Mouse (Mus musculus) CH12.LX (cell line): ENCODE results near the gene St7. TPM values are rescaled to one million over a fixed set of nuclear protein-coding genes. Genes with fewer than 3 reads are reported as not detected.

ENCODE experiments used
- DNase-seq: peaks from one replicate; pipeline ENCODE4 v3.0.0-alpha.2; 2013; ENCODE audit errors: extremely low read depth
- H3K27ac ChIP-seq: 2 replicates; pipeline ENCODE4 v1.5.1; 2012; ENCODE audit warnings: low read depth, mild to moderate bottlenecking, control low read depth, moderate library complexity; ENCODE audit not compliant: insufficient read depth
- H3K27me3 ChIP-seq: replicated peaks from 2 replicates; pipeline ENCODE3; 2012; ENCODE audit warnings: inconsistent platforms
- H3K36me3 ChIP-seq, 2 experiments: replicated peaks in 1 of 2; 2 replicates each; pipeline versions ENCODE3 to v1.6.1; 2012; ENCODE audit warnings: inconsistent platforms in 1 of 2, low read length in 1 of 2, mild to moderate bottlenecking in 1 of 2, mixed read lengths in 1 of 2, moderate library complexity in 1 of 2; ENCODE audit not compliant: control insufficient read depth in 1 of 2, insufficient read depth in 1 of 2
- H3K4me1 ChIP-seq, 2 experiments: 2 replicates each; pipeline ENCODE4 v1.6.1; 2012; ENCODE audit warnings: inconsistent platforms in 1 of 2, moderate library complexity in 1 of 2; ENCODE audit not compliant: insufficient read depth in 2 of 2, control insufficient read depth in 1 of 2
- H3K4me2 ChIP-seq: 2 replicates; pipeline ENCODE4 v1.6.1; 2012; ENCODE audit warnings: low read depth, mild to moderate bottlenecking, control low read depth; ENCODE audit not compliant: poor library complexity, insufficient read depth, severe bottlenecking
- H3K4me3 ChIP-seq, 3 experiments: fragments of 150-350 bp in 1 of 3; sonication (generic) in 1 of 3; replicated peaks in 1 of 3; 2 replicates each; pipeline versions ENCODE3 to v1.5.1; 2011 to 2012; ENCODE audit warnings: low read depth in 2 of 3, low read length in 2 of 3, mild to moderate bottlenecking in 2 of 3, moderate library complexity in 2 of 3, control low read depth in 1 of 3, improper control_type of control experiment in 1 of 3, inconsistent platforms in 1 of 3, mixed read lengths in 1 of 3; ENCODE audit not compliant: poor library complexity in 1 of 3
- H3K79me2 ChIP-seq: replicated peaks from 2 replicates; pipeline ENCODE4 v1.6.1; 2012; ENCODE audit warnings: mild to moderate bottlenecking, moderate library complexity; ENCODE audit not compliant: control insufficient read depth, poor library complexity, insufficient read depth, severe bottlenecking; ENCODE audit errors: extremely low read depth
- H3K9ac ChIP-seq: 2 replicates; pipeline ENCODE4 v1.6.1; 2012; ENCODE audit warnings: low read depth, mild to moderate bottlenecking, control low read depth, moderate library complexity; ENCODE audit not compliant: insufficient read depth
- H3K9me3 ChIP-seq: replicated peaks from 2 replicates; pipeline ENCODE3; 2012; ENCODE audit warnings: low read length, inconsistent platforms, mixed read lengths
- CHD1 ChIP-seq: IDR thresholded peaks from 2 replicates; pipeline ENCODE4 v1.6.1; 2012; ENCODE audit warnings: low read depth, low read length, improper control_type of control experiment, inconsistent platforms
- CHD2 ChIP-seq: IDR thresholded peaks from 2 replicates; pipeline ENCODE4 v1.6.1; 2011; ENCODE audit warnings: low read length, improper control_type of control experiment
- CTCF ChIP-seq, 2 experiments: IDR thresholded peaks in 1 of 2; conservative IDR thresholded peaks in 1 of 2; 2 replicates each; pipeline ENCODE4 v1.5.1; 2011 to 2012; ENCODE audit warnings: low read depth in 2 of 2, low read length in 2 of 2, improper control_type of control experiment in 1 of 2, inconsistent platforms in 1 of 2, mild to moderate bottlenecking in 1 of 2, moderate library complexity in 1 of 2
- ELF1 ChIP-seq: IDR thresholded peaks from 2 replicates; pipeline ENCODE4 v1.6.1; 2014; ENCODE audit warnings: low read depth, mild to moderate bottlenecking, inconsistent platforms, low read length, improper control_type of control experiment
- EP300 ChIP-seq: IDR thresholded peaks from 2 replicates; pipeline ENCODE4 v1.6.1; 2011; ENCODE audit warnings: low read length, improper control_type of control experiment
- ETS1 ChIP-seq: conservative IDR thresholded peaks from 2 replicates; pipeline ENCODE4 v1.6.1; 2012; ENCODE audit warnings: low read depth, mild to moderate bottlenecking, inconsistent platforms, low read length, improper control_type of control experiment, moderate library complexity
- GABPA ChIP-seq: IDR thresholded peaks from 2 replicates; pipeline ENCODE4 v1.6.1; 2012; ENCODE audit warnings: low read depth, low read length, improper control_type of control experiment, inconsistent platforms; ENCODE audit not compliant: insufficient replicate concordance
- HCFC1 ChIP-seq: IDR thresholded peaks from 2 replicates; pipeline ENCODE4 v1.6.1; 2012; ENCODE audit warnings: low read depth, mild to moderate bottlenecking, inconsistent platforms, low read length, improper control_type of control experiment
- IRF4 ChIP-seq: IDR thresholded peaks from 2 replicates; pipeline ENCODE4 v1.6.1; 2014; ENCODE audit warnings: low read depth, mild to moderate bottlenecking, inconsistent platforms, low read length, improper control_type of control experiment
- JUN ChIP-seq: IDR thresholded peaks from 2 replicates; pipeline ENCODE4 v1.6.1; 2011; ENCODE audit warnings: low read depth, mild to moderate bottlenecking, low read length, improper control_type of control experiment, moderate library complexity; ENCODE audit not compliant: insufficient read depth
- JUND ChIP-seq: conservative IDR thresholded peaks from 2 replicates; pipeline ENCODE4 v1.6.1; 2011; ENCODE audit warnings: low read depth, low read length, improper control_type of control experiment
- KAT2A ChIP-seq: IDR thresholded peaks from 2 replicates; pipeline ENCODE4 v1.6.1; 2012; ENCODE audit warnings: low read length, improper control_type of control experiment, inconsistent platforms; ENCODE audit not compliant: insufficient replicate concordance
- MAX ChIP-seq: IDR thresholded peaks from 2 replicates; pipeline ENCODE4 v1.6.1; 2011; ENCODE audit warnings: low read length, improper control_type of control experiment
- MYC ChIP-seq: IDR thresholded peaks from 2 replicates; pipeline ENCODE4 v1.6.1; 2011; ENCODE audit warnings: low read depth, mild to moderate bottlenecking, improper control_type of control experiment, low read length
- NELFE ChIP-seq: IDR thresholded peaks from 2 replicates; pipeline ENCODE4 v1.6.1; 2011; ENCODE audit warnings: low read depth, low read length, improper control_type of control experiment
- NRF1 ChIP-seq: IDR thresholded peaks from 2 replicates; pipeline ENCODE4 v1.6.1; 2014; ENCODE audit warnings: low read depth, mild to moderate bottlenecking, inconsistent platforms, low read length, improper control_type of control experiment, moderate library complexity
- PAX5 ChIP-seq: IDR thresholded peaks from 2 replicates; pipeline ENCODE4 v1.6.1; 2012; ENCODE audit warnings: low read length, inconsistent platforms, mixed read lengths
- POLR2A ChIP-seq: IDR thresholded peaks from 2 replicates; pipeline ENCODE4 v1.6.1; 2011; ENCODE audit warnings: low read depth, mild to moderate bottlenecking, improper control_type of control experiment, low read length
- RCOR1 ChIP-seq: conservative IDR thresholded peaks from 2 replicates; pipeline ENCODE4 v1.6.1; 2012; ENCODE audit warnings: low read depth, mild to moderate bottlenecking, inconsistent platforms, low read length, improper control_type of control experiment
- SMC3 ChIP-seq: IDR thresholded peaks from 2 replicates; pipeline ENCODE4 v1.6.1; 2011; ENCODE audit warnings: low read depth, low read length, improper control_type of control experiment
- TBP ChIP-seq: conservative IDR thresholded peaks from 2 replicates; pipeline ENCODE4 v1.6.1; 2011; ENCODE audit warnings: low read depth, low read length, improper control_type of control experiment
- TCF12 ChIP-seq: IDR thresholded peaks from 2 replicates; pipeline ENCODE4 v1.6.1; 2014; ENCODE audit warnings: low read depth, mild to moderate bottlenecking, inconsistent platforms, low read length, improper control_type of control experiment
- UBTF ChIP-seq: IDR thresholded peaks from 2 replicates; pipeline ENCODE4 v1.6.1; 2012; ENCODE audit warnings: low read depth, mild to moderate bottlenecking, inconsistent platforms, low read length, improper control_type of control experiment, moderate library complexity
- USF1 ChIP-seq: IDR thresholded peaks from 2 replicates; pipeline ENCODE4 v1.6.1; 2014; ENCODE audit warnings: low read depth, mild to moderate bottlenecking, inconsistent platforms, low read length, improper control_type of control experiment
- USF2 ChIP-seq: conservative IDR thresholded peaks from 2 replicates; pipeline ENCODE4 v1.6.1; 2011; ENCODE audit warnings: low read depth, low read length, improper control_type of control experiment
- dilution Hi-C: fragments of 300-500 bp; cut with MboI; formaldehyde crosslinking; loops from 2 replicates; pipeline ENCODE4 v1.14.3; 2020; ENCODE audit warnings: low sequenced_read_pairs; ENCODE audit not compliant: extremely low pct_unique_long_range_greater_than_20kb, extremely low pct_ligation_motif_present
- in situ Hi-C: fragments of 300-500 bp; cut with MboI; formaldehyde crosslinking; loops from 3 replicates; pipeline ENCODE4 v1.14.3; 2019; ENCODE audit warnings: low sequenced_read_pairs, low pct_ligation_motif_present, low pct_unique_long_range_greater_than_20kb, mixed read lengths
- polyA plus RNA-seq: library from polyadenylated mRNA; unstranded; fragments of >175 nt; gene quantifications from 2 replicates; pipeline ENCODE4 v1.2.1, GENCODE M21; 2012; ENCODE audit warnings: low read depth; ENCODE audit not compliant: insufficient read length
- total RNA-seq, 2 experiments: library from RNA; depleted of rRNA; stranded (reverse); fragments of 300-350 nt in 1 of 2; fragments of >200 nt in 1 of 2; gene quantifications; 2 replicates each; pipeline ENCODE4 v1.2.3; 2012 to 2014

The St7 gene
- total and polyA plus RNA-seq, 3 experiments = 33.9 to 64.1 (median 35.3) TPM

DNA sequence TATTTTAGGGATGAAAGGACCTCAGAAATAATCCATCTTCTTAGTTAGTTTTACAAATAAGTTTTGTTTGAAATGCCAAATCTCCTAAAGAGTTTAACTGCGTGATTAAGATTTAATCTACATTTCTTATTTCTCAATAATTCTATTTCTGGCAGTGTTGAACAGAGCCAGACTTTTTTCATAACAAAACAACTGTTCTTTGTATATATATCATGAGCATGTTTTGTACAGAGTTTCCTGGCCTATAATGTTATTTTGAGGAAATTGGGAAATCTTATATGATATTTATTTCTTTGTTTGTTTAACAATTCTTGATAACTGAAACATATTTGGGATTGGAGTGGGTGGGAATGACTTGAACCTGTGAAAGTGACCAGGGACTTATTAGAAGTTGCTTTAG, 47.4 kb downstream of the St7 start:
- no peak for DNase-seq
- H3K79me2 ChIP-seq = no peaks in the 10 kb centered on the region; the same call in 1 of the 2 replicates
- H3K27me3 ChIP-seq = no peaks in the 10 kb centered on the region
- no peaks in the 10 kb centered on the region for H3K36me3 ChIP-seq
- dilution Hi-C loops (no loop called here), in situ Hi-C loops (loop anchor here (25.0 kb wide), 1 partner anchor 697 kb away; no protein-coding TSS in a partner anchor)
- H3K4me2 ChIP-seq = no peak overlapping the region
- no peak overlapping the region for H3K27ac ChIP-seq
- no peak overlapping the region for H3K9ac ChIP-seq
- TF ChIP-seq USF2 (no peak), GABPA (no peak), TCF12 (no peak), UBTF (no peak), IRF4 (no peak), EP300 (no peak), POLR2A (no peak), KAT2A (no peak), HCFC1 (no peak), ETS1 (no peak), NELFE (no peak), SMC3 (no peak), CHD2 (no peak), PAX5 (no peak), TBP (no peak), MAX (no peak), MYC (no peak), ELF1 (no peak)
- H3K4me1 ChIP-seq = peaks cover 12 to 72% of the 10 kb centered on the region in 2 experiments
- H3K9me3 ChIP-seq = no peaks in the 10 kb centered on the region
- no peak overlapping the region for H3K4me3 ChIP-seq

DNA sequence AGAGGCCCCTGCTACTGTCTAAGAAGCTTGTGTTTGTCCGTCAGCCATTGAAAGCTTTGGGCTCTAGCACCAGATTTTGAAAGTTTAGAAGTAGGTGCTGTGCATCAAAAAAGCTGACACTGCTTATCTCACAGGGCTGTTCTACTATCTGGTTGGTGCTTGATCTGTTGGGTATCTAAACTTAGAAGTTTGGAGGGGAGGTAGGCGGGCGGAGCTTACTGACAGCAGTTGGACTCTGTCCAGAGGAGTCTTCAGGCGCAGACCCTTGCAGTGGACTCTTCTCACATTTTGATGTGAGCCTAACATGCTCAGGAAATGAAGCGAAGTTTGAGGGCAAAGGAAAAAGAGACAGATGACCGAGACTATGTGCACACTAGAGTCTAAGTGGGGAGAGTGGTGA, 48.9 kb downstream of the St7 start:
- H3K36me3 ChIP-seq = no peaks in the 10 kb centered on the region
- no peak overlapping the region for H3K27ac ChIP-seq
- in situ Hi-C loops (loop anchor here (25.0 kb wide), 1 partner anchor 696 kb away; no protein-coding TSS in a partner anchor), dilution Hi-C loops (no loop called here)
- H3K4me1 ChIP-seq = peaks cover 10 to 74% of the 10 kb centered on the region in 2 experiments
- H3K9ac ChIP-seq = no peak overlapping the region
- no peak overlapping the region for H3K4me2 ChIP-seq
- H3K79me2 ChIP-seq = no peaks in the 10 kb centered on the region; the same call in 1 of the 2 replicates
- no peaks in the 10 kb centered on the region for H3K9me3 ChIP-seq
- H3K27me3 ChIP-seq = no peaks in the 10 kb centered on the region
- TF ChIP-seq CHD1 (no peak), TBP (no peak), JUND (no peak), CTCF (conservative IDR thresholded peaks at IDR 0.05 in 1 of 2, IDR thresholded peaks at IDR 0.05 in 1 of 2; ENCODE audit: low read depth in 2 of 2, low read length in 2 of 2) (no peak), CHD2 (no peak), ETS1 (no peak), POLR2A (no peak), SMC3 (no peak), IRF4 (no peak), USF2 (no peak), MAX (no peak), NRF1 (no peak), NELFE (no peak), USF1 (no peak), UBTF (no peak), JUN (no peak), RCOR1 (no peak)
- TF ChIP-seq, all 38 proteins: peak for 0
- no peak for DNase-seq
- H3K4me3 ChIP-seq = no peak overlapping the region
